Comparison of ENCODE assay signal across 23 mouse cellular contexts in the genomic region with DNA sequence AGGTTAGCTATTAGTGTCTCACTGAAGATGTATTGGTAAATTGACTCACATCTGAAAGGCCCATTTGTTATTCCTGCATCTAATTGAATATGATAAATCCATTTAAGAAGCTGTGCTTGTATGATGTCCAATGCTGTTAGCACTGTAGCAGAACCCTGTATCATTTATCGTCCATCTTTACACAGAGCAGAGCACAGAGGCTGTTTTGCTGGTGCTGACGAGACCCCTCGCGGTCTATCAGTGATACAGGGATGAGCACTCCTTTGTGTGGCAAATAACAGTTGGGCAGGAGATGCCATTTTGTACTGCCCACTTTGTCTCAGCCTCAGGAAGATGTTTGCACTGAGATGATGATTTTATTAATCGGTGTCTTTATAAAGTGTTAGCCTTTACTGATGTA.
"Had no signal": no experiment of that assay in that cellular context is flagged by ENCODE, and none has a peak within 500 bp of the region (broad histone marks: within the 10 kb centered on the region; RNA-seq: fewer than 3 reads in every experiment).

No protein-coding gene starts in this region.

- H3K4me2 ChIP-seq: heart, embryonic 12.5 days; intestine, embryonic 15.5 days; limb, embryonic 12.5 days; liver, embryonic 11.5 days; liver, embryonic 13.5 days had no signal

- H3K27me3 ChIP-seq: heart, embryonic 12.5 days; intestine, embryonic 15.5 days; limb, embryonic 12.5 days; liver, embryonic 13.5 days had no signal

- H3K9ac ChIP-seq: heart, embryonic 12.5 days; intestine, embryonic 15.5 days; limb, embryonic 12.5 days; liver, embryonic 13.5 days had no signal

- H3K4me1 ChIP-seq: heart, embryonic 10.5 days; heart, embryonic 12.5 days; intestine, embryonic 15.5 days; limb, embryonic 10.5 days; limb, embryonic 12.5 days; liver, embryonic 13.5 days had no signal

- DNase-seq: gastrocnemius, adult 2 months; gastrocnemius, postnatal 10 days; gastrocnemius, postnatal 25 days; heart, adult 18-20 months; heart, postnatal 10 days; heart, postnatal 4 days; kidney, adult 18-20 months; kidney, adult 8-10 months; kidney, postnatal 10 days; kidney, postnatal 25 days; kidney, postnatal 4 days; liver; liver, embryonic 13.5 days had no signal

- H3K36me3 ChIP-seq: heart, embryonic 10.5 days; heart, embryonic 12.5 days; intestine, embryonic 15.5 days; limb, embryonic 10.5 days; limb, embryonic 12.5 days; liver, embryonic 13.5 days had no signal

- H3K27ac ChIP-seq: gastrocnemius, adult 2 months; heart, embryonic 10.5 days; intestine, embryonic 15.5 days; layer of hippocampus, adult 2 months; left cerebral cortex, adult 2 months; limb, embryonic 10.5 days; limb, embryonic 12.5 days; liver, embryonic 13.5 days had no signal

- ATAC-seq: inflammation-experienced regulatory T-cells, adult 6 months; intestine, embryonic 15.5 days; intestine, postnatal 0 days had no signal

- H3K4me3 ChIP-seq: gastrocnemius, adult 2 months; heart, embryonic 10.5 days; heart, embryonic 12.5 days; intestine, embryonic 15.5 days; layer of hippocampus, adult 2 months; left cerebral cortex, adult 2 months; limb, embryonic 10.5 days; limb, embryonic 12.5 days; liver, embryonic 13.5 days had no signal

- H3K9me3 ChIP-seq: heart, embryonic 10.5 days; heart, embryonic 12.5 days; intestine, embryonic 15.5 days; limb, embryonic 10.5 days; limb, embryonic 12.5 days; liver, embryonic 13.5 days had no signal
